In the genomic region with DNA sequence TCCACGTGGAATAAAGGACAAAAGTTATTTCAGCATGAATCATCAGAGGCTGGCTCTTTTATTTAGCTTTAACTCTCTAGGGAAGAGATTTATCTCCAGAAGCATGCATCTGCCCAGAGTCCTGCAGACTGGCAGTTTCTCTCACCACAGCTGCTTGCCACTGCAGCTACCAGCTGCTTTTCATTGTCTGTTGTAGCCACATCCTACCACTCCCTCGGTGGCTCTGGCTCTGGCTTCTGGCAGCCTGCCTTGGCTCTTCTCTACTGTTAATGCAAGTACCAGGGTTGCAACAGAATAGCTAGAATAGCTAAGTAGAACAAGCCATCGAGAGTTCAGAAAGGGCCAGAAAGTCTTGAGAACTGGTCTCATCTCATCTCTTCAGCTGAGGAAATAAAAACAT, we compare ENCODE assay signal across 24 mouse cellular contexts.
A peak's percentile ranks its signal among the peaks of the same experiment; 100 is the strongest.
DNase-seq lines count a peak whose midpoint lies in the region; ATAC-seq and TF ChIP-seq lines count a peak whose summit lies in the region.
"Had no signal": no experiment of that assay in that cellular context is flagged by ENCODE, and none has a peak within 500 bp of the region (broad histone marks: within the 10 kb centered on the region; RNA-seq: fewer than 3 reads in every experiment).

No protein-coding gene starts in this region.

- no peak for TF ChIP-seq POLR2A in brain, embryonic 14.5 days (IDR thresholded peaks at IDR 0.05; ENCODE audit: borderline replicate concordance, extremely low read depth, insufficient read depth, insufficient read length, poor library complexity, severe bottlenecking)

- H3K9ac ChIP-seq in embryonic facial prominence, embryonic 14.5 days (ENCODE audit: low read depth, low read length), result no peak overlapping the region
- H3K9ac ChIP-seq: forebrain, embryonic 15.5 days; hindbrain, embryonic 12.5 days; intestine, embryonic 15.5 days had no signal

- ATAC-seq in embryonic facial prominence, embryonic 14.5 days (ENCODE audit: low read depth), result no peak
- ATAC-seq: activated CD4-positive, CD25-positive, alpha-beta regulatory T cell, adult 4 months; forebrain, embryonic 15.5 days; intestine, embryonic 15.5 days; Patski had no signal

- TF ChIP-seq CTCF in brain, embryonic 14.5 days (IDR thresholded peaks at IDR 0.05; ENCODE audit: borderline replicate concordance, extremely low read depth, insufficient read depth, insufficient read length), result no peak

- peak; percentile 62 for DNase-seq in embryonic facial prominence, embryonic 14.5 days (ENCODE audit: low spot score)
- DNase-seq in embryonic facial prominence, embryonic 10.5 days (ENCODE audit: low spot score), result no peak
- peak; percentile 2 for DNase-seq in left cerebral cortex, postnatal 4 days
- no peak for DNase-seq in left cerebral cortex, adult 9 months (ENCODE audit: low spot score in 2 of 2)
- peak; percentile 4 for DNase-seq in 3T3-L1 (ENCODE audit: low read depth, low spot score)
- peak; percentile 10 for DNase-seq in brain, embryonic 14.5 days (ENCODE audit: low read depth)
- no peak for DNase-seq in heart, adult 11 months
- no peak for DNase-seq in retina, embryonic 14.5 days (ENCODE audit: low spot score)
- DNase-seq: adrenal gland, postnatal 25 days; B cell, adult 2 months; cerebellum, adult 11 months; cerebellum, adult 9-10 months; cerebellum, postnatal 36 days; gastrocnemius, postnatal 36 days; heart, adult 18-20 months; heart, postnatal 10 days; heart, postnatal 4 days; kidney, adult 18-20 months had no signal

- H3K4me3 ChIP-seq in embryonic facial prominence, embryonic 14.5 days (ENCODE audit: low read depth, low read length), result no peak overlapping the region
- H3K4me3 ChIP-seq in embryonic facial prominence, embryonic 10.5 days, result no peak overlapping the region
- H3K4me3 ChIP-seq: forebrain, embryonic 15.5 days; heart, embryonic 10.5 days; hindbrain, embryonic 12.5 days; intestine, embryonic 15.5 days had no signal

- no peak overlapping the region for H3K27ac ChIP-seq in embryonic facial prominence, embryonic 14.5 days (replicated peaks; ENCODE audit: low read depth, low read length)
- no peak overlapping the region for H3K27ac ChIP-seq in embryonic facial prominence, embryonic 10.5 days (replicated peaks)
- H3K27ac ChIP-seq: forebrain, embryonic 15.5 days; heart, embryonic 10.5 days; hindbrain, embryonic 12.5 days; intestine, embryonic 15.5 days had no signal

- no peaks in the 10 kb centered on the region for H3K36me3 ChIP-seq in embryonic facial prominence, embryonic 14.5 days (ENCODE audit: control insufficient read depth, insufficient read depth, low read length)
- no peaks in the 10 kb centered on the region for H3K36me3 ChIP-seq in embryonic facial prominence, embryonic 10.5 days (replicated peaks)
- H3K36me3 ChIP-seq: forebrain, embryonic 15.5 days; heart, embryonic 10.5 days; hindbrain, embryonic 12.5 days; intestine, embryonic 15.5 days had no signal

- intact Hi-C loops in left cerebral cortex, postnatal 4 days (cut with DNase I), result no loop called here

- H3K27me3 ChIP-seq in embryonic facial prominence, embryonic 14.5 days (replicated peaks; ENCODE audit: control insufficient read depth, insufficient read depth, low read length), result no peaks in the 10 kb centered on the region
- H3K27me3 ChIP-seq in embryonic facial prominence, embryonic 10.5 days (replicated peaks; ENCODE audit: low read depth, poor library complexity, severe bottlenecking), result no peaks in the 10 kb centered on the region
- H3K27me3 ChIP-seq: forebrain, embryonic 15.5 days; hindbrain, embryonic 12.5 days; intestine, embryonic 15.5 days; Patski had no signal

- no peaks in the 10 kb centered on the region for H3K9me3 ChIP-seq in embryonic facial prominence, embryonic 14.5 days (ENCODE audit: control insufficient read depth, low read length)
- H3K9me3 ChIP-seq in embryonic facial prominence, embryonic 10.5 days, result no peaks in the 10 kb centered on the region
- H3K9me3 ChIP-seq: forebrain, embryonic 15.5 days; heart, embryonic 10.5 days; hindbrain, embryonic 12.5 days; intestine, embryonic 15.5 days had no signal

- WGBS in embryonic facial prominence, embryonic 14.5 days, result 54% methylated on average over 3 of the region's 3 CpGs
- WGBS in embryonic facial prominence, embryonic 10.5 days, result 76% methylated on average over 3 of the region's 3 CpGs

- H3K4me2 ChIP-seq in embryonic facial prominence, embryonic 14.5 days (ENCODE audit: low read depth, low read length), result no peak overlapping the region
- H3K4me2 ChIP-seq: forebrain, embryonic 15.5 days; hindbrain, embryonic 12.5 days; intestine, embryonic 15.5 days had no signal

- no peaks in the 10 kb centered on the region for H3K4me1 ChIP-seq in embryonic facial prominence, embryonic 14.5 days (ENCODE audit: control insufficient read depth, insufficient read depth, low read length)
- H3K4me1 ChIP-seq in embryonic facial prominence, embryonic 10.5 days, result no peaks in the 10 kb centered on the region
- H3K4me1 ChIP-seq: forebrain, embryonic 15.5 days; heart, embryonic 10.5 days; hindbrain, embryonic 12.5 days; intestine, embryonic 15.5 days had no signal

Comparison
In these comparisons a context has a peak if more than half of its experiments do, and no peak if none do; other contexts are left out.
1. DNase-seq: peak in embryonic facial prominence, embryonic 14.5 days (single experiment), left cerebral cortex, postnatal 4 days (single experiment), 3T3-L1 (single experiment) and brain, embryonic 14.5 days (single experiment); none in embryonic facial prominence, embryonic 10.5 days (single experiment), left cerebral cortex, adult 9 months (0 of 2), heart, adult 11 months (single experiment) and retina, embryonic 14.5 days (single experiment).